Mouse (Mus musculus) gastrocnemius, postnatal 4 days (tissue): ENCODE results near the gene Ncor2. TPM values are rescaled to one million over a fixed set of nuclear protein-coding genes. Genes with fewer than 3 reads are reported as not detected.

Source experiments
- DNase-seq, 2 experiments: peaks; one replicate each; pipeline ENCODE4 v3.0.0; 2021 to 2022; ENCODE audit warnings: low spot score in 2 of 2, mixed read lengths in 2 of 2
- total RNA-seq, 2 experiments: library from RNA; stranded (reverse); gene quantifications; 2 replicates each; pipeline ENCODE4 v1.2.3; 2021

Ncor2 gene
- total RNA-seq, 2 experiments from 2014 or later: 168 to 179 TPM

DNA sequence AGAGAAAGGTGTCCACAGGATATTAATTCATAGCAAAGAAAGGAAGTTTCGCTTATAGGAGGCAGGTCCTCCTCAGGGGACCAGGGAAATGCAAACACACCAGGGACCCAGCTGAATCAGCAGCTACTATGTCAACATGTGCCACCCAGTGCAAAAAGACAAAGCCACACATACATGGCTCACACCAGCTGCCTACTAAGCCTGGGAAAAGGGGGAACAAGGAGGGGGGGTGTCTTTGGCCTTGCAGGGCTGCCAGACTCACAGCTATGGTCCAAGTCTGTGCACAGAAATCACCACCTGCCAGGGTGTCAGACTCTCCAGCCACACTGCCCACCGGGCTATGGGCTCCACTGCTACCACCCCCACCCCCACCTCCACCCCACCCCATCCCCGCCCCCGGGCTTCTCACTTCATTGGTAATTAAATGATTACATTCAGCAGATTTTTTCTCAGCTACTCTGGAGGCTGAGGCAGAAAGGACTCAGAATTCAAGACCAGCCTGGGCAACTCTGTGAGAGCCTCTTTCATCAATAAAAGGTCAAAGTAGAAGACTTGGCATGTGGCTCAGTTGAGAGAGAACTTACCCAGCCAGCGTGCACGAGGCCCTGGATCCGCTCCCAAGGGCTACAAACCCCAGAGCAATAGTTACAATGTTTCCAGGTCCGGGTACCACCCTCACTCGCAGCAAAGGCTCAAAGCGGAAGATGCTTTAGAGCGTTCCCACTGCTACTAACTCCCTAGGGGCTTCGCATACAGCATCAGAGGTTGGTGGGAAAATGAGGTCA is 6.0 kb downstream of the Ncor2 start:
- DNase-seq: no peak

DNA sequence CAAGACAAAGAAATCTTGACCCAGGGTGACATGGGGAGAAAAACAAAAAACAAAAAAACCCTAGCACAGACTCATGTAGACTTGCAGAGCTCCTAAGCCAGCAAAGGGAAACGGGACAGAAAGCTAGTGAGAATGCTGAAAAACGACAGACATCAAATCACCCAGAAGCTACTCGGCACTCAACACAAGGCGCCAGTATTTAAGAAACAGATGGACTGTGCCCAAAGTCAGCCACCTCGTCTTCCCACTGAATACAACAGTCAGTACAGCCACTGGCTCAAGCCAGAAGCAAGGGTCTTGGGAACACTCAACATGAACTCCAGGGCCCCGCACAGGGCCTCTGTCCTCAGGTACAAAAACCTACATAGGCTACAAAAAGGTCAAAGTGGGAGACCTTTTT is 7.8 kb downstream of the Ncor2 start:
- no peak for DNase-seq

DNA sequence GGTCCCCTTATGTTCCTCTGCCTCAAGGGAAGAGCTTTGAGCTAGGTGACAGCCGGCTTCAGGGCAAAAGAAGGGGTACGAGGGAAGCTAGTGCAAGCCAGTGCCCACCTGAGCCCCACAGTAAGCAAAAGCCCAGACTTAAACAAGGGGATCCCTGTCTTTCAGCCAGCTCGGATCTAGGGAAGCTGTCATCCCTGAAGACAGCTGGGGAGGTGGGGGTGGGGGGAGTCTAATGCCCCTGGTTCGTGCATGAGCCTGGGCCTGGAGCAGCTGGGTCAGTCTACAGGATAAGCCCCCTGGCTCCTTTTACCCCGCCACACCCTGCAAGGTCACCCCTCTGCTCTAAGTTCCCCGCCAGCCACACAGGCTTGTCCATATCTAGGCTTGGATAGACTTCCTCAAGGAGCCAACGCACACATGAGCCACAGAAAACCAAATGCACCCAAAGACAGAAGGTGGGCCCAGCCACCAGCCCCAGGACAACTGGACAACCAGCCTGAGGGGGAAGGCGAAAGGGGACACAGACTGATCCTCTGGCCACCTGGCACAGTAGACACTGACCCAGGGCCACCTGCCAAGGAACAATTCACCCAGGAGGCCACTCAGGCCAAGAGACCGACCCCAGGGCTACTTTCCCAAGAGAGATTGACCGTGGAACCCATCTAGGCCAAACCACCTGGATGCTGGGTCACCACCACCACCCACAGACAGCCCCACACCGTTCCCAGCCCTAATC is 8.7 kb downstream of the Ncor2 start:
- DNase-seq: no peak

DNA sequence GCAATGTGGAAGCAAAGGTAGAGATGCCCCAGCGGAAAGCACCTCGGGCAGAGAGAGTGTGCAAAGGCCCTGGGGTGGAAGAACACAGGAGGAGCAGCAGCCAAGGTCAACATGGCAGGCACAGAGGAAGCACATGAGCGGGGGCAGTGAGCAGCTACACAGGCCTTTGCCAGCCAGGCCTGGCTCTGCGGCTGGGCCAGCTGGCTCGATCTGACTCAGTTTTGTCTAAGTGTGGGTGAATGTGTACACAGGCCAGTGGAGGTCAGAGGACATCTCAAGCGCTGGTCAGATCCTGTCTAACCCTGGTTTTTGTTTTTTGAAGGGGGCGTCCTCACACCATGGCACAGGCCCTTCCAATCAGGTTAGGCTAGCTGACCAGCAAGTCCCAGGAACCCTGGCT is 10.9 kb downstream of the Ncor2 start:
- DNase-seq: no peak

DNA sequence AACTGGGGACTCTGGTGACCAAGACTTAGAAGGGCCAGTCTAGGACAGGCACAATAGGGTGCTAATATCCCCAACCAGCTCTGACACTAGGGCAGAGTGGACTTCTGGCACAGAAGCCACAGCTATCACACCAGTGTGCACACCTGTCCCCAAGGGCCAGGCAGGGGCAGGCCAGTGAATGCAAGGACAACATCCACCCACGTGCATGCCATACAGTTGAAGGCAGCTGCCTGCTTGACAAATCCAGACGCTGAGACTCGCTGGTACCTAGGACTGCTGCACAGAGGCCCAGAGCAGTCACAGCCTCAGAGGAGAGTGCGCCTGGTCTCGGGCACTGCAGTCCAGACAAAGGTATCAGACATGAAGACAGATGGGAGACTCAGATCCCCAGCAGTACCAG is 11.5 kb downstream of the Ncor2 start:
- no peak for DNase-seq

DNA sequence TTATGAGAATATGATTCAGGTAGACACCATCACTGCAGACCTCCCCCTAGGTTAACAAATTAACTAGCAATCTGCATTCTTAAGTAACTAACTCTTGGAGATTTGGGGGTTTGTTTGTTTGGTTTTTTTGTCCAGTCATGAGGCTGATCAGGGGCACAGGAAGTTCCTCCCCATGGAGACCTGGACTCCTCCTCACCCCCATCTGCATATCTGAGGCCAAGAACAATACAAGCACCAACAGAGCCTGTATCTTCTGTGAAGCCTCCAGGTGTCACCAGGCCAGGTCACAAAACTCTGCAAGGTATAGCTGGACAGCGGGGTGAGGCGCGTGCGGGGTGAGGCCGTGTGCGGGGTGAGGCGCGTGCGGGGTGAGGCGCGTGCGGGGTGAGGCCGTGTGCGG is 13.0 kb downstream of the Ncor2 start:
- no peak for DNase-seq

DNA sequence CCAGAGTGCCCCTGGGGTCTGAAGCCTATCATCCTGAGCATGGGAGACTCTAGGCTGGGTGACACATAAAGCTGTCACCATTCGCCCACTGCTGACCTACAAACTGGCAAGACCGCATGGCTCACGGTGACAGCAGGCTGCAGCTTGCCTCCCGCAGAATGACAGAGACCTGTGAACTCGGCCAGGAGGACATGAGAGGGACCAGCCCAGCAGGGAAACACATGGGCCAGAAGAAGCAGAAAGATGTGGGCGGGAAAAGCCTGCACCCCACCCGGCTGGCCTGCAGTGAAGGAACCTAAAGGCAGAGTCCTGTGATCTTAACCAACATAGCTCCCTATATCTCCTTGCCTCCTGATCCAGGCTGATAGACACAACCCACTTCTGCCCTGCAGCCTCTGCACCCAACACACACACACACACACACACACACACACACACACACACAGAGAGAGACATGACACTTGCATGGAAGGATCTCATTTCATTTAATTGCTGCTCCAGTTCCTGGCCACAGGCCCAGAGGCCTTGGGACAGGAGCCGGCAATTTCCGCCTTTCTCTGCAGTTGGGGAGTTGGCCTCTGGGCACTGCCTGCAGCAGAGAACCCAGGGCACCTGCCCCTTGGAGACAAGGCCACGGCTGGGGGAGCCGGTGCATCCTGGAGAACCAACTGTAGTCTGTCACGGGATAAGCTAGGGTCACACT is 14.4 kb downstream of the Ncor2 start:
- peak; percentile 61 to 84 for DNase-seq

DNA sequence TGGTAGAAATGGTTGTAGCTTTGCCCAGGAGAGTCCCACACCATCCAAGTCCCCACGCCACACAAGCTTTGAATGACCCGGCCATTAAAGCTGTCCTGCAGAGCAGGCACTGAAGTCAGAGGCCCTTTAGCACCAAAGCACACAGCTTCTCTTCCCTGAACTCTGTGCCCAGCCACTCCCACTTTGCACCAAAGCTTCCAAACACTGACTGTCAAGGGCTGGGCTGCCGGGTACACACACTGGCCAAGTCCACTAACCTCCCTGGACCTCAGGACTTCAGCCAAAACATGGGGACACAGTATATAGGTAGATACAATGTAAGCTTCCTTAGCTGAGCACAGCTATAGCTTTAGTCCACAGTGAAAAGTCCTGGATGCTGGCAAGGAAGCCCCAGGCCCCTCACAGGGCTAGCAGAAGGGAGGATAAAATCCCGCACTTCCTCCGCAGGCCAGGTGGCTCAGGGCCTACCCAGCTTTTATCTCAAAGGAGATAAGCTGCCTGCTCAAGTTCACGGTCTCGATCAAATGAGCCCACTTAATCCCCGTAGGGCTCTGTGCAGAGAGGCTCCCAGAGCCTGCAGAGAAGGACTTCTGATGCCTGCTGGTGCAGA is 15.5 kb downstream of the Ncor2 start:
- no peak for DNase-seq

DNA sequence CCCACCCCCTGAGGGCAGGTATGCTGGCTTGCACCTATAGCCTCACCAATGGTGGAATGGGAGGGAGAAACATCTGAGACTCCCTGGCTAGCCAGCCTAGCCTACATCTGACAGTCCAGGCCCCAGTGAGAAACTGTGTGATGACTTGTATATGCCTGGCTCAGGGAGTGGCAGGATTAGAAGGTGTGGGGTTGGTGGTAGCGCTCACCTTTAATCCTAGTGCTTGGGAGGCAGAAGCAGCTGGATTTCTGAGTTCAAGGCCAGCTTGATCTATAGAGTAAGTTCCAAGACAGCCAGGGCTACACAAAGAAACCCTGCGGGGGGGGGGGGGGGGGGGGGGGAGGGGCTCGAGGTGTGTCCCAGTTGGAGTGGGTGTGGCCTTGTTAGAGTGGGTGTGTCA is 16.6 kb downstream of the Ncor2 start:
- no peak for DNase-seq

DNA sequence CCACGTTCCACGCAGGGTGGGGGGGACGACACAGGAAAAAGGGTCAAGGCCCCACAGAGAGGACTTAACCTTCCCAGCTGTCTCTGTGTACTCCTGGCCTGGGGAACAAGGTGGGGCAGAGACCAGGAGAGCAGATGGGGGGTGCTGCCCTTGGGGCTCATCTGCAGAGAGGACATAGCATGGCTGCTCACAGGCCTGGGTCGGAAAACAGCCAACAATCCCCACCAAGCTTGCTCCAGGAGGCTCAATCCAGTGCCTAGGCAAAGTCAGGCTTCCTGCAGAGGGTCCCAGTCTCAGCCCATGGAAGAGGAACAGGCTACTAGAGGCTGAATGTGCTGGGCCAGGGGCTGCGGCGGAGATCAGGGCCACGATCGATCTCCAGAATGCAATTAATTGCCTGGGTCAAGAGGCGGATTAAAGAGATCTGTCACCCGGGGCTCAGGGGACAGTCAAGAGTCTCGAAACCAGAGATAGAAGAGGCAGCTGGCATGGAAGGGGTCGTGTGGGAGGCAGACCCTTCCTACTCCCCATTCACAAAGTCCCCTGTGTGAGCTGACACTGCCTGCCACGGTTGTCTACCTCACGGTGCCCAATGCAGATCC is 19.1 kb downstream of the Ncor2 start:
- DNase-seq: no peak

DNA sequence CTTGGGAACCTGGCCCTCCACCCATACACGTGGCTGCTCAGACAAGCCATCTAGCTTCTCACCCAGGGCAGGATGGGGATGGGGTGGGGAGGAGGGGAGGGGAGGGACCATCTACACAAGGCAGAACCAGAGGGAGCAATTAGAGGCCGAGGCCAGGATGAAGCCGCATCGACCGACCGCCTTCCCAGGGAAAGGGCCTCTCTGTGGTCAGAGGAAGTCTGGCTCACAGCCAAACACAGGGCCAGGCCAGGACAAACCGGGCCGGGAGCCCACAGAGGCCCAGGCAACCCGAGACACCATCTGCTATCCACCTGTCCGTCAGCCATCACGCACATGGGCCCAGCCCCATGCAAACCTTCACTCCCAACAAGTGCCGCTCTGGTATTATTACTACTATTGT is 19.7 kb downstream of the Ncor2 start:
- DNase-seq: peak; percentile 83 to 92

DNA sequence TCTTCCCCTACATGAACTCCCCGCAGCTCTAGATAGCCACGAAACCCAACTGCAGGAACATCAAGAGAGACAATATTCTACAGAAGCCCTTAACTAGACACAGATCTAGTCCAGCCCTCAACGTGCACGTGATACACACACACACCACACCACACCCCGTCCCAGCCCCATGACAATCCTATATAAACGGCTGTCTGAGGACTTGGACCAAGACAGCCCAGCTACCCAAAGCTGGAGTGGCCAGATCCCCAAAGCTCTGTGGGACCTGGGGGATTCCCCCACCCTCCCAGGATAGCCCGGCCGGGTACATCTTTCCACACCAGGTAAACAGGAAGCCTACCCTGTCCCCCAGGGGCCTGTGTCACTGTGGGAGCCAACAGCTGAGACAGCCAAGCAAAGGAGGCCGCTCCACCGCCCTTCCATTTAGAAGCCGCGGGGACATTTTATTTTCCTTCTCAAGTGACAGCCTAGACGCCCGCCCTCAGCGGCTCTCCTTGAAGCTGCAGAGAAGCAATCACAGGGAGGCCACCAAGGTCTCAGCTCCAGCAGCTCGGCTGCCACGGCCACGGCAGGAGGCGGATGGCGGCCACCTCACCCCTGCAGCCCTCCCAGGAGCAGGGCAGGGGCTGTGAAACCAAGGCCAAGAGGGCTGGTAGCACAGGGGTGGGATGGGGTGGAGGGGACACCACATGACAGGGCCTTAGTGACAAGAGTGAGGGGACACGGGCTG is 20.6 kb downstream of the Ncor2 start:
- peak in 1 of 2 experiments; percentile 49 for DNase-seq

DNA sequence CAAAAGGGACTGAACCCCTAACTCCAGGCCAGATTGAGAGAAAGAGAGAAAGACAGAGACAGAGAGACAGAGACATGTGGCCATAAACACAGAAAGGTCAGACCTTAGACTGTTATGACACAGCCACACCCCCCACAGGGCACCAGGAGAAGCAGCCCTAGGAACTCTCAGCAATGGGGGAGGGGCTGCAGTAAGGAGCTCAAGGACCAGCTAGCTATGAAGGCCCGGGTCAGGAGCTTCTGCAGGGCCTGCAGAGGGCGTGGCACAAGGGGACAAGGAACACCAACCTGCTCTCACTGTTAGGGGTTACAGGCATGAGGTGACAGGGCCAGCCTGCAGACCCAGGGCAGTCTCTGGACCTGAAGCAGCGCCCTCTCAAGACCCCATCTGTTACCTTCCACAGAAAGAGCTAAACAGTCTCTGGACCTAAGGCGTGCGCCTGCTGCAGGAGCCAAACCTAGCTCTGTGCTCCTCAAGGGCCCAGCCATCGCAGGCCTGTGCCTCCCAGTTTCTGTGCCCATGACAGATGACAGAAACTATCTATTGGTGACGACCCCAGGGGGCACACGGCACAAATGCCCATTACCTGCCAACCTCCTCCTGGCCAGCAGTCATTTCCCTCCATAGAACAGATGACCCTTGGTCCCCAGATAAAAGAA is 21.5 kb downstream of the Ncor2 start:
- DNase-seq: no peak

DNA sequence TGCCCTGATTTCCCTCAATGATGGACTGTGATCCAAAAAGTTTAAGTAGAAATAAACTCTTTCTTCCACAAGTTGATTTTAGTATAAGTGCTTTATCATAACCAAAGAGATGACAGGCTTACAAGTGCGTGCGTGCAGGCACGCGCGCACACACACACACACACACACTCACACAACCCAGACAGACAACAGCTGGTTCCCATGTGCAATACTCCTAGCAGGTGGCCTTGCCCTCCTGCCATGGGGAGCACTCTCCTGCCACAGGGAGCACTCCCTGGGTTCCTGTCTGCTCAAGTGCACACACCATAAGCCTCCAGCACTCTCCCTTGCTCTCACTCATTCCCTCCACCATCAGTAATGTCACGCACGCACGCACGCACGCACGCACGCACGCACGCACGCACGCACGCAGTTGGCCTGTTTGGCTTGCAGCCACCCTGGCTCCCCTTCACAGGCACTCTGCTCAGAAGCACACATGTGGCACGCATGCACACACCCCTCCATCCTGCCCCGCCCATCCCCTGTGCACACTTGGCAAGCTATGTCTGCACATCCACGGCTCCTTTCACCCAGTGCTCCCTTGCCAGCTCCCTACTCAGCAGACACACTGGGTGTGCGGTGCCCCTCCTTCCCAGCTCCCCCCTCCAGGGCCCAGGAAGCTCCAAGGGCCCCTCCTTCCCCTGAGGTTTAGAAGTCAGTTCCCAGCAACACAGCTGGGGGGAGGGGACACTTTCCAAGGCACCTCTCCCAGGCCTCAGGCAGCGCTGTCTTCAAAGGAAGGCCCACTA is 22.4 kb downstream of the Ncor2 start:
- no peak for DNase-seq

DNA sequence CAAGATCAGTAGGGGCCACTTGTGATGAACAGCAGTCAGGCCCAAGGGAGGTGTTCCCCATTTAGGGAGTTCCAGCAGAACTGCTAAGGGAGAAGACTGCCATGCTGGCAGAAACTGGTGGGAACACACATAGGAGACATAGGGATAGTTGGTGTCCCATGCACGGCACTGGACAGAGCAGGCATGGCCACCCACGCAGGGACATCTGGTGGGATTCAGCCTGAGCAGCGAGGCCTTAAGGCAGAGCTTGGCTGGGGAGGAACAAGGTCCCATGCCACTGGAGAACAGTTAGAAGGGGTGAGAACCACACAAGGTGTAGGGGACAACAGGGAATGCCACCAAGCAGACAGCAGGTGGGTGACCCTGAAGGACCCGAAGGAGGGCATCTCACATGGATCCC is 23.6 kb downstream of the Ncor2 start:
- DNase-seq: no peak

DNA sequence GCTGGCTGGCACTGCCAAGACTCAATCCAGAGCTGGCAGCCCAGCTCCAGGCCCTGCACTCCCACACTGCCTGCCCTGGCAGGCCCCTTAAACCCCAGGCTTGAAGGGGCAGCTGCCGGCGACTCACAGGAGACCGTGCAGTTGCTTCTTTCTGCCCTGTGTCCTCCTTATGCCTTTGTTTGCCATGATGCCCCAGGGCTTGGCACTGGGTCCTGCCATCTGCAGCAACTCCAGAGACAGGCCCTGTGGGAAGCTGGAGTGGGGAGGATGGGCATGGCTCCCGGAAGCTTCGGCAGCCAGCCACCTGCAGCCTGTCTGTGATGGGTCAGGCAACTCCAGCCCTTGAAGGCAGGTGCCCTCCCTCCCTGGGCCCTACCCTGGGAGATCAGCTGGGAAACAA is 24.0 kb downstream of the Ncor2 start:
- DNase-seq: peak in 1 of 2 experiments; percentile 69

DNA sequence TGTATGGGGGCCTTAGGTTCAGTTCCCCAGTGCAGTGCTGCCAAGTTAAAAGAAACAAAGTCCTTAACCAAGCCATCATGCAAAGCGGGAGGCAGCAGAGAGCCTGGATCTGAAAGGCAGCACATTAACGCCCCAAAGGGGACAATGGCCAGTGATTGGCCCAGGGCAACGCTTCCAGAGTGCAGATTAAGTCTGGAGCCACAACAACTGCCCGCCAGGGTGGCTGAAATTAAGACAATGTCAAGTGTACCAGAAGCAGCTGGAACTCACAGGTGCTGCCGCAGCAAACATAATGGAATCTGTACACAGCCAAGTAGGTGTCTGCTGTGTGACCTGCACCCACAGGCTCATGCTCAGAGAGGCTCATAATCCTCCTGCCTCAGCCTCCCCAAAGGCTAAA is 24.8 kb downstream of the Ncor2 start:
- DNase-seq: no peak

DNA sequence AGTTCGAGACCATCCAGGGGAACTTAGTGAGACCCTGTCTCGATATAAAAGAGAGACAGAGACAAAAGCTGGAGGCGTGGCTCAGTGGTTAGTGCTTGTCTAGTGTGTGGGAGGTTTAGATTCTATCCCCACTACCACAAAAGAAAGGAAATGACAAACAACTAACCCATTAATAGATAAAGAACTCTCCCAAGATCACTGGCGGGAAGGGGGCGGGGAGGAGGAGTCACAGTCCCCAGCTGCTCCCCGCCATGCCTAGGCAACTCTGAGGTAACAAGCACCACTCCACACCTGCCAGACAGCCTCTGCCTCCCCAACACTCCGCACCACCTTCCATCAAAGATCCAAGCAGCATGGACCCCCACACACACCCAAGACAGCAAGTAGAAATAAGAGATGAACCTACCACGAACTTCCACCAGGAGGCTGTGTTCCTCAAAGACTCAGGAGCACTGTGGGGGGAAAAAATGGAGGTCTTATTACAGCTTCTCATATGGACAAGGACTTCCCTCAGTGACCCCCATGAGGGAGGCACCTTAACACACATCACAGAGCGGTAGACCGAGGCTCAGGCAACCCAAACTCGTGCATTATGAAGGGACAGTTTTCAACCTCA is 25.7 kb downstream of the Ncor2 start:
- DNase-seq: no peak
